12 mouse cellular contexts compared by ENCODE assay signal in genomic region chr9:41148600-41148999, GRCm38 (mm10). TPM values are rescaled to one million over a fixed set of nuclear protein-coding genes. Genes with fewer than 3 reads are reported as not detected.
DNase-seq lines count a peak whose midpoint lies in the region; ATAC-seq lines count a peak whose summit lies in the region.
"Had no signal": no experiment of that assay in that cellular context is flagged by ENCODE, and none has a peak within 500 bp of the region (broad histone marks: within the 10 kb centered on the region; RNA-seq: fewer than 3 reads in every experiment).

No protein-coding gene starts in this region.

- ATAC-seq in hindbrain, embryonic 14.5 days (ENCODE audit: low FRiP score), result peak; percentile 21; the same call in 1 of the 2 replicates
- peak; percentile 54; the same call in 1 of the 2 replicates for ATAC-seq in neural tube, embryonic 15.5 days (ENCODE audit: low FRiP score)
- ATAC-seq in liver, embryonic 12.5 days, result no peak

- H3K4me1 ChIP-seq in hindbrain, embryonic 14.5 days (replicated peaks; ENCODE audit: control insufficient read depth, insufficient read depth, low read length), result peaks cover 28% of the 10 kb centered on the region
- H3K4me1 ChIP-seq in hindbrain, embryonic 10.5 days (replicated peaks), result peaks cover 39% of the 10 kb centered on the region
- peaks cover 59% of the 10 kb centered on the region for H3K4me1 ChIP-seq in neural tube, embryonic 15.5 days
- H3K4me1 ChIP-seq in liver, embryonic 12.5 days, result peaks cover 55% of the 10 kb centered on the region

- H3K36me3 ChIP-seq in hindbrain, embryonic 14.5 days (replicated peaks; ENCODE audit: control insufficient read depth, insufficient read depth), result no peaks in the 10 kb centered on the region
- no peaks in the 10 kb centered on the region for H3K36me3 ChIP-seq in hindbrain, embryonic 10.5 days
- no peaks in the 10 kb centered on the region for H3K36me3 ChIP-seq in neural tube, embryonic 15.5 days
- H3K36me3 ChIP-seq in liver, embryonic 12.5 days, result no peaks in the 10 kb centered on the region
- H3K36me3 ChIP-seq: heart, embryonic 15.5 days; liver, embryonic 13.5 days had no signal

- H3K27ac ChIP-seq in hindbrain, embryonic 14.5 days, result peak overlapping the region; percentile 15; the same call in 1 of the 2 replicates
- H3K27ac ChIP-seq in hindbrain, embryonic 10.5 days, result no peak overlapping the region
- peak overlapping the region; percentile 79 for H3K27ac ChIP-seq in neural tube, embryonic 15.5 days (replicated peaks)
- H3K27ac ChIP-seq in liver, embryonic 12.5 days, result no peak overlapping the region
- H3K27ac ChIP-seq: heart, embryonic 15.5 days; liver, embryonic 13.5 days had no signal

- no peak overlapping the region for H3K9ac ChIP-seq in hindbrain, embryonic 14.5 days
- no peak overlapping the region for H3K9ac ChIP-seq in neural tube, embryonic 15.5 days (replicated peaks)
- no peak overlapping the region for H3K9ac ChIP-seq in liver, embryonic 12.5 days
- H3K9ac ChIP-seq: heart, embryonic 15.5 days; liver, embryonic 13.5 days had no signal

- 59% methylated on average over 7 of the region's 7 CpGs for WGBS in hindbrain, embryonic 14.5 days
- WGBS in hindbrain, embryonic 10.5 days, result 85% methylated on average over 7 of the region's 7 CpGs
- WGBS in neural tube, embryonic 15.5 days, result 51% methylated on average over 7 of the region's 7 CpGs
- WGBS in liver, embryonic 12.5 days (ENCODE audit: insufficient replicate concordance), result 77% methylated on average over 7 of the region's 7 CpGs

- H3K4me2 ChIP-seq in hindbrain, embryonic 14.5 days (replicated peaks), result no peak overlapping the region
- H3K4me2 ChIP-seq in neural tube, embryonic 15.5 days, result peak overlapping the region; percentile 1; the same call in 1 of the 2 replicates
- H3K4me2 ChIP-seq in liver, embryonic 12.5 days, result no peak overlapping the region
- H3K4me2 ChIP-seq: heart, embryonic 15.5 days; liver, embryonic 13.5 days had no signal

- no peaks in the 10 kb centered on the region for H3K9me3 ChIP-seq in hindbrain, embryonic 14.5 days (ENCODE audit: control insufficient read depth, low read length)
- no peaks in the 10 kb centered on the region for H3K9me3 ChIP-seq in hindbrain, embryonic 10.5 days
- H3K9me3 ChIP-seq in neural tube, embryonic 15.5 days (replicated peaks), result no peaks in the 10 kb centered on the region
- no peaks in the 10 kb centered on the region for H3K9me3 ChIP-seq in liver, embryonic 12.5 days (replicated peaks)
- H3K9me3 ChIP-seq: heart, embryonic 15.5 days; liver, embryonic 13.5 days had no signal

- no peaks in the 10 kb centered on the region for H3K27me3 ChIP-seq in hindbrain, embryonic 14.5 days (ENCODE audit: control insufficient read depth, insufficient read depth, low read length)
- no peaks in the 10 kb centered on the region; the same call in 1 of the 2 replicates for H3K27me3 ChIP-seq in hindbrain, embryonic 10.5 days (ENCODE audit: insufficient read depth, poor library complexity, severe bottlenecking)
- H3K27me3 ChIP-seq in neural tube, embryonic 15.5 days (replicated peaks), result no peaks in the 10 kb centered on the region
- no peaks in the 10 kb centered on the region for H3K27me3 ChIP-seq in liver, embryonic 12.5 days (replicated peaks)
- H3K27me3 ChIP-seq: heart, embryonic 15.5 days; liver, embryonic 13.5 days had no signal

- no peak overlapping the region for H3K4me3 ChIP-seq in hindbrain, embryonic 14.5 days (replicated peaks; ENCODE audit: low read length)
- H3K4me3 ChIP-seq in hindbrain, embryonic 10.5 days, result no peak overlapping the region
- no peak overlapping the region for H3K4me3 ChIP-seq in neural tube, embryonic 15.5 days (replicated peaks)
- no peak overlapping the region for H3K4me3 ChIP-seq in liver, embryonic 12.5 days
- H3K4me3 ChIP-seq: heart, embryonic 15.5 days; left cerebral cortex, adult 2 months; liver, embryonic 13.5 days had no signal

- DNase-seq in adrenal gland, postnatal 10 days, result peak; percentile 43
- DNase-seq in adrenal gland, postnatal 36 days, result no peak
- no peak for DNase-seq in hindbrain, embryonic 14.5 days (ENCODE audit: low spot score)
- DNase-seq in hindbrain, embryonic 10.5 days (ENCODE audit: low spot score), result no peak
- DNase-seq in right cerebral cortex, postnatal 10 days (ENCODE audit: low spot score in 2 of 2), result peak; percentile 73 to 78
- no peak for DNase-seq in right cerebral cortex, adult 2 months (ENCODE audit: low spot score in 2 of 2)
- DNase-seq: kidney, adult 9 months; liver, embryonic 13.5 days had no signal

RNA-seq across cellular contexts. Expression of gene Ubash3b, which starts 12.9 kb away (rescaled TPM):
- total RNA-seq in adrenal gland, postnatal 10 days (2021), result 1 to 10 TPM; 3.0 to 5.4 TPM
- total RNA-seq in adrenal gland, postnatal 36 days (2021), result 1 to 10 TPM; 1.8 to 2.3 TPM
- polyA plus RNA-seq in hindbrain, embryonic 14.5 days (2014; fragmentation: Nextera tagmentation; extraction: Ambion mirVana), result 27.6 and 32.1 TPM in 2 replicates
- 7.3 and 8.5 TPM in 2 replicates for polyA plus RNA-seq in hindbrain, embryonic 10.5 days (2016; fragmentation: Nextera tagmentation; extraction: Ambion mirVana)
- 23.7 and 28.4 TPM in 2 replicates for polyA plus RNA-seq in neural tube, embryonic 15.5 days (2015; fragmentation: Nextera tagmentation; extraction: Ambion mirVana)
- polyA plus RNA-seq in liver, embryonic 12.5 days (2016; fragmentation: Nextera tagmentation; extraction: Ambion mirVana), result 12.2 and 14.0 TPM in 2 replicates

Comparison
In these comparisons a context has a peak if more than half of its experiments do, and no peak if none do; other contexts are left out.
1. DNase-seq: peak in adrenal gland, postnatal 10 days (single experiment) and right cerebral cortex, postnatal 10 days (2 of 2); none in adrenal gland, postnatal 36 days (0 of 2), hindbrain, embryonic 14.5 days (single experiment), hindbrain, embryonic 10.5 days (single experiment) and right cerebral cortex, adult 2 months (0 of 2).
2. H3K27ac ChIP-seq: peak in hindbrain, embryonic 14.5 days (single experiment) and neural tube, embryonic 15.5 days (single experiment); none in hindbrain, embryonic 10.5 days (single experiment) and liver, embryonic 12.5 days (single experiment).